Mouse (Mus musculus): ENCODE data around the gene Acta2. TPM values are rescaled to one million over a fixed set of nuclear protein-coding genes. Genes with fewer than 3 reads are reported as not detected.

Acta2 gene
- 10 to 100 TPM in 1 of 26 experiments, under 1 TPM in 5, not detected in 20; 0.44 to 75.8 (median 0.58) TPM for total RNA-seq (2018; cell fraction: chromatin; rRNA removed)
- total RNA-seq (2018; cell fraction: cytosol; rRNA removed): under 1 TPM; 0.17 to 0.66 (median 0.38) TPM
- 10 to 100 TPM in 1 of 26 experiments, under 1 TPM in 7, not detected in 18; 0.31 to 10.3 (median 0.37) TPM for total RNA-seq (2018; cell fraction: nucleus; rRNA removed)
- polyA plus RNA-seq (2018): 0.52 to 1.4 TPM (median 0.52 TPM) in 3 replicates

GRCm38 (mm10) chr19:34254880-34255681 lies at the start of gene Acta2:
TSS of gene Acta2 (minus strand) at chr19:34255590.
- Histone ChIP-seq H3K27ac (no peak within 1 kb of the TSS), H3K36me3 (ENCODE audit: inconsistent target) (no peaks in the 10 kb centered on the region), H3K4me3 (ENCODE audit: inconsistent target) (no peak within 1 kb of the TSS)

GRCm38 (mm10) chr19:34304917-34305316 lies 49.5 kb upstream of the Acta2 start:
- peaks cover 8% of the 10 kb centered on the region; the same call in 1 of the 2 replicates for H3K36me3 ChIP-seq (ENCODE audit: inconsistent target)
- no peaks in the 10 kb centered on the region for H3K79me2 ChIP-seq (ENCODE audit: inconsistent target)
- no peak overlapping the region for H3K27ac ChIP-seq
- H3K4me3 ChIP-seq (ENCODE audit: inconsistent target): no peak overlapping the region

More at GRCm38 (mm10) chr19:34254880-34255681, at the start of gene Acta2:
- WGBS (ENCODE audit: missing documents): 86% methylated on average over 16 of the region's 16 CpGs
- no peaks in the 10 kb centered on the region for H3K79me2 ChIP-seq (ENCODE audit: inconsistent target)

GRCm38 (mm10) chr19:34300430-34300829 lies 45.0 kb upstream of the Acta2 start:
- no peak overlapping the region for H3K4me3 ChIP-seq (ENCODE audit: inconsistent target)
- H3K79me2 ChIP-seq (ENCODE audit: inconsistent target): no peaks in the 10 kb centered on the region
- no peaks in the 10 kb centered on the region for H3K36me3 ChIP-seq (ENCODE audit: inconsistent target)
- WGBS (ENCODE audit: missing documents): 94% methylated on average over 2 of the region's 2 CpGs
- no peak overlapping the region for H3K27ac ChIP-seq

GRCm38 (mm10) chr19:34299229-34299628 lies 43.8 kb upstream of the Acta2 start:
- H3K36me3 ChIP-seq (ENCODE audit: inconsistent target): no peaks in the 10 kb centered on the region
- WGBS (ENCODE audit: missing documents): 94% methylated on average over 4 of the region's 4 CpGs
- H3K27ac ChIP-seq: no peak overlapping the region

GRCm38 (mm10) chr19:34298531-34298930 lies 43.1 kb upstream of the Acta2 start:
- 33% methylated on average over 1 of the region's 1 CpGs for WGBS (ENCODE audit: missing documents)
- Histone ChIP-seq H3K4me3 (ENCODE audit: inconsistent target) (no peak overlapping the region), H3K79me2 (ENCODE audit: inconsistent target) (no peaks in the 10 kb centered on the region)

More at GRCm38 (mm10) chr19:34299229-34299628, 43.8 kb upstream of the Acta2 start:
- Histone ChIP-seq H3K79me2 (ENCODE audit: inconsistent target) (no peaks in the 10 kb centered on the region), H3K4me3 (ENCODE audit: inconsistent target) (no peak overlapping the region)

GRCm38 (mm10) chr19:34295442-34295841 lies 40.1 kb upstream of the Acta2 start:
- Histone ChIP-seq H3K4me3 (ENCODE audit: inconsistent target) (no peak overlapping the region), H3K79me2 (ENCODE audit: inconsistent target) (no peaks in the 10 kb centered on the region), H3K27ac (no peak overlapping the region), H3K36me3 (ENCODE audit: inconsistent target) (no peaks in the 10 kb centered on the region)
- WGBS (ENCODE audit: missing documents): 94% methylated on average over 6 of the region's 6 CpGs

More at GRCm38 (mm10) chr19:34298531-34298930, 43.1 kb upstream of the Acta2 start:
- Histone ChIP-seq H3K27ac (no peak overlapping the region), H3K36me3 (ENCODE audit: inconsistent target) (no peaks in the 10 kb centered on the region)

GRCm38 (mm10) chr19:34293376-34293947 lies 38.1 kb upstream of the Acta2 start:
- H3K79me2 ChIP-seq (ENCODE audit: inconsistent target): no peaks in the 10 kb centered on the region
- H3K36me3 ChIP-seq (ENCODE audit: inconsistent target): no peaks in the 10 kb centered on the region
- 100% methylated on average over 3 of the region's 3 CpGs for WGBS (ENCODE audit: missing documents)
- no peak overlapping the region for H3K4me3 ChIP-seq (ENCODE audit: inconsistent target)
- no peak overlapping the region for H3K27ac ChIP-seq

- Histone ChIP-seq H3K27ac (no peak overlapping the region), H3K79me2 (ENCODE audit: inconsistent target) (no peaks in the 10 kb centered on the region), H3K4me3 (ENCODE audit: inconsistent target) (no peak overlapping the region), H3K36me3 (ENCODE audit: inconsistent target) (no peaks in the 10 kb centered on the region)
- 88% methylated on average over 2 of the region's 2 CpGs for WGBS (ENCODE audit: missing documents)
These were observed 37.3 kb upstream of the Acta2 start for GRCm38 (mm10) chr19:34292701-34293100.

GRCm38 (mm10) chr19:34291956-34292355 lies 36.6 kb upstream of the Acta2 start:
- Histone ChIP-seq H3K79me2 (ENCODE audit: inconsistent target) (no peaks in the 10 kb centered on the region), H3K27ac (no peak overlapping the region), H3K4me3 (ENCODE audit: inconsistent target) (no peak overlapping the region), H3K36me3 (ENCODE audit: inconsistent target) (no peaks in the 10 kb centered on the region)
- 91% methylated on average over 5 of the region's 5 CpGs for WGBS (ENCODE audit: missing documents)

GRCm38 (mm10) chr19:34291379-34291778 lies 36.0 kb upstream of the Acta2 start:
- peak overlapping the region; percentile 19; the same call in 1 of the 2 replicates for H3K27ac ChIP-seq
- no peaks in the 10 kb centered on the region for H3K36me3 ChIP-seq (ENCODE audit: inconsistent target)
- H3K79me2 ChIP-seq (ENCODE audit: inconsistent target): no peaks in the 10 kb centered on the region
- WGBS (ENCODE audit: missing documents): 44% methylated on average over 8 of the region's 8 CpGs
- peak overlapping the region; percentile 70 for H3K4me3 ChIP-seq (ENCODE audit: inconsistent target)

- under 1% methylated on average over 15 of the region's 15 CpGs for WGBS (ENCODE audit: missing documents)
- H3K27ac ChIP-seq: peak overlapping the region; percentile 19; the same call in 1 of the 2 replicates
- H3K36me3 ChIP-seq (ENCODE audit: inconsistent target): no peaks in the 10 kb centered on the region
- H3K79me2 ChIP-seq (ENCODE audit: inconsistent target): no peaks in the 10 kb centered on the region
- H3K4me3 ChIP-seq (ENCODE audit: inconsistent target): peak overlapping the region; percentile 70
These were observed 35.5 kb upstream of the Acta2 start for GRCm38 (mm10) chr19:34290872-34291341.

GRCm38 (mm10) chr19:34289948-34290789 lies 34.8 kb upstream of the Acta2 start, which contains the start of gene Fas:
TSS of gene Fas (plus strand) at chr19:34290666.
- peak within 1 kb of the TSS; percentile 19; the same call in 1 of the 2 replicates for H3K27ac ChIP-seq

GRCm38 (mm10) chr19:34288696-34289095 lies 33.3 kb upstream of the Acta2 start:
- Histone ChIP-seq H3K4me3 (ENCODE audit: inconsistent target) (no peak overlapping the region), H3K36me3 (ENCODE audit: inconsistent target) (no peaks in the 10 kb centered on the region), H3K79me2 (ENCODE audit: inconsistent target) (no peaks in the 10 kb centered on the region), H3K27ac (no peak overlapping the region)
- WGBS (ENCODE audit: missing documents): 86% methylated on average over 1 of the region's 1 CpGs

More at GRCm38 (mm10) chr19:34289948-34290789, 34.8 kb upstream of the Acta2 start, which contains the start of gene Fas:
- H3K79me2 ChIP-seq (ENCODE audit: inconsistent target): no peaks in the 10 kb centered on the region
- 9% methylated on average over 19 of the region's 19 CpGs for WGBS (ENCODE audit: missing documents)
- peak within 1 kb of the TSS; percentile 70 for H3K4me3 ChIP-seq (ENCODE audit: inconsistent target)
- H3K36me3 ChIP-seq (ENCODE audit: inconsistent target): no peaks in the 10 kb centered on the region
